ENCODE assay signal across 15 mouse cellular contexts in genomic region chr9:23233464-23234121, GRCm38 (mm10). TPM values are rescaled to one million over a fixed set of nuclear protein-coding genes. Genes with fewer than 3 reads are reported as not detected.
"Had no signal": no experiment of that assay in that cellular context is flagged by ENCODE, and none has a peak within 500 bp of the region (broad histone marks: within the 10 kb centered on the region; RNA-seq: fewer than 3 reads in every experiment).

No protein-coding gene starts in this region.

- DNase-seq: kidney, adult 8-10 months; kidney, postnatal 10 days; liver; midbrain, embryonic 14.5 days; thymus, postnatal 4 days had no signal

- H3K9me3 ChIP-seq: limb, embryonic 12.5 days; neural tube, embryonic 12.5 days had no signal

- H3K27ac ChIP-seq: left cerebral cortex, adult 2 months; limb, embryonic 12.5 days; neural tube, embryonic 12.5 days; stomach, postnatal 0 days had no signal

- H3K4me3 ChIP-seq: left cerebral cortex, adult 2 months; limb, embryonic 12.5 days; neural tube, embryonic 12.5 days had no signal

- H3K27me3 ChIP-seq: neural tube, embryonic 12.5 days had no signal

- ATAC-seq: hindbrain, embryonic 16.5 days; inflammation-experienced regulatory T-cells, adult 6 months; intestine, postnatal 0 days had no signal

- H3K9ac ChIP-seq: limb, embryonic 12.5 days; neural tube, embryonic 12.5 days had no signal

- H3K36me3 ChIP-seq: limb, embryonic 12.5 days; neural tube, embryonic 12.5 days had no signal

- H3K4me2 ChIP-seq: limb, embryonic 12.5 days; neural tube, embryonic 12.5 days had no signal

RNA-seq across cellular contexts. Expression of gene Bmper, which starts 10.7 kb away (rescaled TPM):
- total RNA-seq: megakaryocyte progenitor cell, adult 5-6 weeks; monocyte, adult 5-6 weeks; neutrophil, adult 5-6 weeks had no signal
- polyA plus RNA-seq: inflammation-experienced regulatory T-cells, adult 6 months had no signal
